Mouse (Mus musculus) forebrain, embryonic 11.5 days (tissue): ENCODE measurements around the gene Hoxd1. TPM values are rescaled to one million over a fixed set of nuclear protein-coding genes. Genes with fewer than 3 reads are reported as not detected.

Experiments
- ATAC-seq: fragments of 200-750 bp; cut with Nextera tagmentation; replicated peaks from 2 replicates; pipeline ENCODE4 v1.8.0; 2017; ENCODE audit warnings: moderate TSS enrichment; ENCODE audit not compliant: low FRiP score
- DNase-seq: peaks from one replicate; pipeline ENCODE4 v3.0.0-alpha.2; 2017; ENCODE audit warnings: low spot score
- H3K27ac ChIP-seq: fragments of 300-500 bp; sonication (generic); 2 replicates; pipeline ENCODE4 v1.5.1; 2014; ENCODE audit warnings: low read depth, low read length
- H3K27me3 ChIP-seq: fragments of 300-500 bp; sonication (generic); 2 replicates; pipeline ENCODE4 v1.6.1; 2014; ENCODE audit warnings: mild to moderate bottlenecking, low read length, mixed read lengths; ENCODE audit not compliant: control insufficient read depth, insufficient read depth
- H3K36me3 ChIP-seq: fragments of 300-500 bp; sonication (generic); 2 replicates; pipeline ENCODE4 v1.6.1; 2014; ENCODE audit warnings: mild to moderate bottlenecking, low read length, moderate library complexity, mixed read lengths; ENCODE audit not compliant: control insufficient read depth, insufficient read depth
- H3K4me1 ChIP-seq: fragments of 300-500 bp; sonication (generic); replicated peaks from 2 replicates; pipeline ENCODE4 v1.6.1; 2014; ENCODE audit warnings: low read length, mixed read lengths; ENCODE audit not compliant: control insufficient read depth, insufficient read depth
- H3K4me2 ChIP-seq: fragments of 300-500 bp; sonication (generic); 2 replicates; pipeline ENCODE4 v1.6.1; 2014; ENCODE audit warnings: low read depth, mild to moderate bottlenecking, low read length, moderate library complexity, mixed read lengths; ENCODE audit not compliant: severe bottlenecking
- H3K4me3 ChIP-seq: fragments of 300-500 bp; sonication (generic); 2 replicates; pipeline ENCODE4 v1.5.1; 2014; ENCODE audit warnings: low read depth, low read length
- H3K9ac ChIP-seq: fragments of 300-500 bp; sonication (generic); 2 replicates; pipeline ENCODE4 v1.6.1; 2014; ENCODE audit warnings: low read length
- H3K9me3 ChIP-seq: fragments of 300-500 bp; sonication (generic); 2 replicates; pipeline ENCODE4 v1.6.1; 2016; ENCODE audit warnings: low read length, mixed read lengths; ENCODE audit not compliant: control insufficient read depth
- WGBS: fragments of 180-500 bp; shearing (Covaris S2); extraction: QIAGEN DNeasy Blood & Tissue Kit; methylation state at CpG from one replicate; pipeline ENCODE4 v1.1.7; 2014; 5-methylcytosine and 5-hydroxymethylcytosine counted together
- polyA plus RNA-seq: library from polyadenylated mRNA; unstranded; fragments of >200 nt; fragmentation: Nextera tagmentation; extraction: Ambion mirVana; gene quantifications from 2 replicates; pipeline ENCODE4 v1.2.1, GENCODE M21; 2014

Gene Hoxd1
- not detected in 2 replicates for polyA plus RNA-seq

DNA sequence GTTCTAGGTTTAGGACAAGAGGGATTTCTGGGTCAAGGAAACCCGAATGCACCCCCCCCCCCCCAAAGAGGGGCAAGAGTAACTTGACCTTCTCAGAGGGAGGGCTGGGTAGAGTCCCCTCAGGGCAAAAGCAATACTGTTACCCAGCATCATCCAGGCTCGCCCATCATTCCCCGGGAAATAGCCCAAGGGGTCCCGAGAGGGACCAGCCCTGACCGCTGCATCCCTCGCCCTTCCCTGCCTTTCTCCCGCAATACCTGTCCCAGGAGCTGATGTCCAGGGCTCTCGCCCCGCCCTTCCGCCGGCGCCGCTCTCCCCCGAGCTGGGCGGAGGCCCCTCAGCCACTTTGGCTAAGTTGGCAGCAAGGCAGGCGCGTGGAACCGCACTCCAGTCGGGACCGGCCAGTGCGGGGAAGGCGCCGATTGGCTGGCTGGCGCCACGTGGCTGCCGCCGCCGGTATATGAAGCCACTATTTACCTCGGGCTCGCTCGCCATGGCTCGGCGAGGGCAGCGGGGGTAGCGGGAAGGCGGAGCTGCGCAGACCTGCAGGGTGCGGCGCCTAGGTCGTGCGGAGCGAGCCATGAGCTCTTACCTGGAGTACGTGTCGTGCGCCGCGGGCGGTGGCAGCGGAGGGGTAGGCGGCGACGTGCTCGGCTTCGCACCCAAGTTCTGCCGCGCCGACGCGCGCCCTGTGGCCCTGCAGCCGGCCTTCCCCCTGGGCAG, at the start of gene Hoxd1:
Hoxd1 (plus strand) TSS at position 459 of the 723 bp plus-strand sequence.
- peak within 1 kb of the TSS; percentile 40 for H3K4me3 ChIP-seq
- H3K36me3 ChIP-seq, result no peaks in the 10 kb centered on the region
- ATAC-seq (peak; percentile 63; the same call in 1 of the 2 replicates), DNase-seq (peak; percentile 80)
- peaks cover 71% of the 10 kb centered on the region for H3K27me3 ChIP-seq
- H3K4me2 ChIP-seq, result peak within 1 kb of the TSS; percentile 69
- H3K9ac ChIP-seq, result no peak within 1 kb of the TSS
- no peaks in the 10 kb centered on the region for H3K9me3 ChIP-seq
- H3K4me1 ChIP-seq, result peaks cover 8% of the 10 kb centered on the region
- WGBS, result 1% methylated on average over 61 of the region's 61 CpGs
- H3K27ac ChIP-seq, result no peak within 1 kb of the TSS

DNA sequence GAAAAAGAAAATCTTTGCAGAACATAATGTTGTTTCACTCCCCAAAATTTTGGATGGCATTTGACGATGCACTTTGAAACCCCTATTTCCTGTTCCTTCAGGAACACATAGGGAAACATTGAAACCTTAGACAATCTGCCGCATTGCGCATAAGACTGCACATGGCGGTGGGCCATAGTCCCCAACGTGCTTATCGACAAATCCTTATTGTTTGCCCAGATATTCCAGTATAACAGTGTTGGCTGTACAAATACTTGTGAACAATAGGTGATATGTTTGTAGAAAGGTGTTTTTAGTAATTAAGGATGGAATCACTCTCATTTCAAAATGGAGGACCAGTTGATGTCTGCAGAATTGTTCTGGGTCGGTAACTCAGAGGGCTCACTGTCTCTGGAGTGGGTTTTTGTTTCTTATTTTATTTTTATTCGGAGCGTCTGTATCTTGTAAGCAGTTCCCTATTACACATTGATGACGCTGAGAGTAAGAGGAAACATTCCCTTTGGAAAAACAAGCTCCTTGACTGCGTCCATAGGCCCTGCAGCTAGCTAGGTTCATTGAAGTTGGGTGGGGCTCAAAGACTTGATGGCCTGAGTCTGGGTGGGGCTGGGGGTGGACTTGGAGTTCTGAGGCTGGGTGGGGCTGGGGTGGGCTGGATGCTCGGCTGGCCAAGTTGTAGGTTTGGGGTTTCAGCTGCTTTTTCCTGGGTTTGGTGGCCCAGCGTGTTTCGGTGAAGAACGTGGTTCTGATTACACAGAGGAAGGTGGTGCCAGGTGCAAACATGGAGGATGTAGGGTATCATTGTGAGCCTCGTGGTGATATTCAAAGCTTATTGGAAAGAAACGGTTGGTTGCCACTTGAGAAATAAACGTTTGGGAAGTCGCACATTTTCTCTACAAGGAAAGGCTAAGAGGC, 49.3 kb upstream of the Hoxd1 start:
- Histone ChIP-seq H3K27ac (no peak overlapping the region), H3K4me1 (peaks cover 5% of the 10 kb centered on the region), H3K27me3 (peaks cover 95% of the 10 kb centered on the region), H3K4me3 (no peak overlapping the region), H3K36me3 (no peaks in the 10 kb centered on the region), H3K9ac (no peak overlapping the region), H3K4me2 (no peak overlapping the region), H3K9me3 (no peaks in the 10 kb centered on the region)
- ATAC-seq, result no peak
- DNase-seq, result no peak
- 5% methylated on average over 19 of the region's 19 CpGs for WGBS

DNA sequence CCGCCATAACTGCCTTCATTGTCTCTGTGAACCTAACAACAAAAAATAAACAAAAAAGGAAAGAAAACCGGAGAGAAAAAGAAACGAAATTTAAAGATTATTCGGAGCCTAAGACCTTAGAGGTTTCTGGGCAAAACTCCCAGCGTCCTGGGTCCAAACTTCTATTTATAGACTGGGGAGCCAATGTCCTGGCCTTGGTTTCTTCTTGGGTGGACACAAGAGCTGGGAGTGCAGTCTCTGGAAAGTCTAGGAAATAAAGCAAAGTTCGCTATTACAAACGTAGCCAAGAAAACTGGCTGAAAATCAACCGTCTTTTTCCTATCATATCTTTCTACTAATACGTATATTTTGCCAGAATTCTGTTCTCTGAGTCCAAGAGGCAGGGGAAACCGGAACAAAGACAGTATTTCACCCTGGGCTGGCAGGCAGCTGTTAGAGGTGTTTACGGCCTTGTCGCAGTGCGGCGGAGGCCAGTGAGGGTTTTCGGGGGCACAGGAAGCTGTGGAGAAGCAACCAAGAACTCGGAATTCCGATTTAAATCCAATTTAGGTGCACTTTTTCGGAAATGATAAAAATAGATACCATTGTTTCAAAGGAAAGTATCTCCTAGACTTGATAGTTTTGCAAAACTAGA, 48.5 kb upstream of the Hoxd1 start:
- DNase-seq, result no peak
- no peak for ATAC-seq
- Histone ChIP-seq H3K4me3 (no peak overlapping the region), H3K27ac (no peak overlapping the region), H3K27me3 (peaks cover 95% of the 10 kb centered on the region), H3K9ac (no peak overlapping the region), H3K4me1 (peaks cover 5% of the 10 kb centered on the region), H3K36me3 (no peaks in the 10 kb centered on the region), H3K4me2 (no peak overlapping the region), H3K9me3 (no peaks in the 10 kb centered on the region)
- 3% methylated on average over 18 of the region's 18 CpGs for WGBS

DNA sequence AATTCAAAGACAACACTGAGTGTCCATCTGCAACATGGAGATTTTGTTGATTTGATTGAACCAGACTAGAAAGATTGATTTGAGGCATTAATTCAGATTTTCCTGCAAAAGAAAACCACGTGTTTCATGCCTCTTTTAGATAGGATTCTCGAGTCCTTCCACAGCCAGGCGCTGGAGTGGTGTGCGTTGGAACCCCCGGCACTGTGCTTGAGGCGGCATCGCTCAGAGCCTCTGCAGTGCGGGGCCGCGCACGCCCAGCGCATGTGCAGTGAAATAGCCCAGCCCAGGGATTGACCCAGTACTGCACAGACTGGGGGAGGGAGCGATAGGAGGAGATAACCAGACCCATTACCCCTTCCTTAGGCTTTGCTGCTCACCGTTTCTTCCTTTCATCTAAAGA, 47.9 kb upstream of the Hoxd1 start:
- 1% methylated on average over 14 of the region's 14 CpGs for WGBS
- DNase-seq (no peak), ATAC-seq (no peak)
- H3K9ac ChIP-seq, result no peak overlapping the region
- peaks cover 5% of the 10 kb centered on the region for H3K4me1 ChIP-seq
- no peak overlapping the region for H3K4me3 ChIP-seq
- H3K36me3 ChIP-seq, result no peaks in the 10 kb centered on the region
- H3K4me2 ChIP-seq, result no peak overlapping the region
- peaks cover 95% of the 10 kb centered on the region for H3K27me3 ChIP-seq
- no peaks in the 10 kb centered on the region for H3K9me3 ChIP-seq
- H3K27ac ChIP-seq, result no peak overlapping the region

DNA sequence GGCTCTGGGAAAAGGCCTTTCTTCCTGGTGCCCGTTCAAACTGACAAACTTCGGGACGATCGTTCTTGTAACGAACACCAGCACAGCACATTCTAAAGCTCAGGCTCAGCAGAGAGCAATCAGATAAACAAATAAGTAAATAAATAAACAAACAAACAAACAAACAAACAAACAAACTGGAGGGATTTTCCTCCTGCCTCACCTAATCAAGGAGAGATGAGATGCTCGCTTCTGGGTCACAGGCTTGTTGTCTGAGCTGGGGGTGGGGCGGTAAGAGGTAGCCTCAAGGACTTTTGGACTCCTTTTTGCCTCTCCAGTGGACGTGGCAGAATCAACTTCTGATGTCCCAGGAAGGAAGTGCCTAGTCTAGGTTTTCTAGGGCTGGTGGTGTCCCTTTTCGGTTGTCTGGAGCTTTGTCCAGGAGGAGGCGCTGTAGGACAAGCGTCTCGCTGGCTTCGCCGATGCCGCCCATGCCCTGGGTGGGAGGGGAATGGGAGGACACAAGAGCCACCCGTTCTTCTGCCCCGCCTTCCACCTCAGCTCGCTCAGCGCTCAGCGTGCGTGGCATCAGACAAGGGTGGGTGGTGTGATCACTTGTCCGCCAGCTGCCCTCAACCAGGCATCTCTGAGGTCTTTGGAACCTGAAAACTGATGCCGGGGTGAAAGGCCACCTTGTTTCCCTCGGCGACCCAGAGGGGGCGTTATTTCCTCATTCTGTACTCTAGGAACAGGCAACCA, 47.1 kb upstream of the Hoxd1 start:
- DNase-seq (peak; percentile 93), ATAC-seq (peak; percentile 72)
- H3K27ac ChIP-seq, result no peak overlapping the region
- H3K9ac ChIP-seq, result no peak overlapping the region
- peaks cover 5% of the 10 kb centered on the region for H3K4me1 ChIP-seq
- H3K4me3 ChIP-seq, result peak overlapping the region; percentile 10; the same call in 1 of the 2 replicates
- H3K36me3 ChIP-seq, result no peaks in the 10 kb centered on the region
- H3K27me3 ChIP-seq, result peaks cover 95% of the 10 kb centered on the region
- no peaks in the 10 kb centered on the region for H3K9me3 ChIP-seq
- H3K4me2 ChIP-seq, result peak overlapping the region; percentile 45
- 1% methylated on average over 26 of the region's 26 CpGs for WGBS

DNA sequence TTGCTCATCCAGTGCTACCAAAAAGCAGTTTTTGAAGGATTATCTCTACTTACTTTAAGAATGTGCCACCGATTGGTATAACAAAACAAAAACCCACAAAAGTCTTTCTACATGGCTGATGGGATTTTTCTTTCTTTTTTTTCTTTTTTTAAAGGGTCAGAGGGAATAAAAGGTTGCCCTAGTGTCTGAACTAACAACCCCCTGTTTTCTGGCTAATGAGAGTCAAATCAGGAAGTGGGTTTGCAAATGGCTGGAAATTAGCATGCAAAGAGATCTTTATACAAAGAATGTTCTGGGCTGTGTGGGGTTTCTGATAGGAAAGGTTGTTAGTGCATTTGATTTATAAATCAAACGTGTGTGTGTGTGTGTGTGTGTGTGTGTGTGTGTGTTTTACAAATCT, 42.4 kb upstream of the Hoxd1 start:
- H3K27me3 ChIP-seq, result peaks cover 99% of the 10 kb centered on the region
- WGBS, result 9% methylated on average over 2 of the region's 2 CpGs
- H3K27ac ChIP-seq, result no peak overlapping the region
- H3K4me1 ChIP-seq, result no peaks in the 10 kb centered on the region
- DNase-seq (no peak), ATAC-seq (no peak)
- no peak overlapping the region for H3K9ac ChIP-seq
- no peak overlapping the region for H3K4me2 ChIP-seq
- H3K36me3 ChIP-seq, result no peaks in the 10 kb centered on the region
- no peak overlapping the region for H3K4me3 ChIP-seq
- no peaks in the 10 kb centered on the region for H3K9me3 ChIP-seq

DNA sequence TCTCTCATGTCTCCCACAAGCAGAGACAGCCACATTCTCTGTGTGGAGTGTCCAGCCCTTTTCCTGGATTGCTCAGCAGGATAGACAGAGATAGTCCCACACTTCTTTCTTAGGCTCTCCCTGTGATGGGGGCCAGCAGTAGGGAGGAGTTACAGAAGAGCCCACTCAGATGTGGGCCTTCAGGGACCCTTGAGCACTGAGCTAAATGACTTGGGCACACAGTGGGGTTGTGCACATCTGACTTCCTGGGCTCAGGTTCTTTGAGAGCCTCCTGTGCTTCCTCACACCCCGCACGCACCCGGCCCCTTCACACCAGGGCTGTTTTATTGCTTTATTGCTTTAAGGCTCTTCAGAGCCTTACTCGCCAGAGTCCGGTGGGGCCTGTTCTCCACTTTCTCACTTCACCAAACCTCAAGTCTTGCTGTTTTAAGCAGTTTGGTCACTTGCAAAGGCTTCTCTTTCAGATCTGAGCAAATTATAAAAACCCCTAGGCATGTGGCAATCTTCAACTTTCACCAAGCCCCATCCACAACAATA, 41.8 kb upstream of the Hoxd1 start:
- ATAC-seq (no peak), DNase-seq (no peak)
- H3K36me3 ChIP-seq, result no peaks in the 10 kb centered on the region
- H3K4me2 ChIP-seq, result no peak overlapping the region
- H3K27me3 ChIP-seq, result peaks cover 99% of the 10 kb centered on the region
- no peaks in the 10 kb centered on the region for H3K4me1 ChIP-seq
- no peaks in the 10 kb centered on the region for H3K9me3 ChIP-seq
- H3K4me3 ChIP-seq, result no peak overlapping the region
- no peak overlapping the region for H3K27ac ChIP-seq
- 2% methylated on average over 5 of the region's 5 CpGs for WGBS
- no peak overlapping the region for H3K9ac ChIP-seq

DNA sequence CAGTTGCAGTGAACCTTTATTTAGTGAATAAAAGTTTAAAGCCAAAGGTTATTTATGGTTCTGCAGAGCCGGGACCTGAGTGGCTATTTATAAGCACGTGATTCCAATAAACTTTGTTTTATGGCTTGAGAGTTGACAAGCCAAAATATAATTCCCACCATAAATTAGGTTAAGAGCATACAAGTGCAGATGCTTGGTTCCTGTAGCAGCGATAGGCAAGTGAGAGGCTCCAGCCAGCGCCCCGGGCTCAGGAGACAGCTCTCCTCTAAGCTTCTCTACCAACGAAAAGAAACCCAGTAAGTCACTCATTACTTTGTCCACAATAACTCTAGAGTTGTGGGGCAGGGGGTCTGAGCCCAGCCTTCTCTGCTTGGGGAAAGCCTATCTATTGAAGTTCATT, 40.9 kb upstream of the Hoxd1 start:
- DNase-seq, result no peak
- ATAC-seq, result no peak
- no peak overlapping the region for H3K4me3 ChIP-seq
- no peaks in the 10 kb centered on the region for H3K9me3 ChIP-seq
- no peak overlapping the region for H3K9ac ChIP-seq
- peaks cover 99% of the 10 kb centered on the region for H3K27me3 ChIP-seq
- H3K27ac ChIP-seq, result no peak overlapping the region
- H3K36me3 ChIP-seq, result no peaks in the 10 kb centered on the region
- no peaks in the 10 kb centered on the region; the same call in 1 of the 2 replicates for H3K4me1 ChIP-seq
- H3K4me2 ChIP-seq, result no peak overlapping the region
- 5% methylated on average over 6 of the region's 6 CpGs for WGBS
